Mouse (Mus musculus) olfactory bulb, adult 2 months (tissue): ENCODE measurements around the gene Syn3. TPM values are rescaled to one million over a fixed set of nuclear protein-coding genes. Genes with fewer than 3 reads are reported as not detected.
A peak's percentile ranks its signal among the peaks of the same experiment; 100 is the strongest.

Source experiments
- H3K27ac ChIP-seq: fragments of 200-500 bp; 2 replicates; pipeline ENCODE4 v1.5.1; 2012; ENCODE audit warnings: low read depth, low read length; ENCODE audit not compliant: insufficient read depth
- H3K4me1 ChIP-seq: fragments of 200-500 bp; 2 replicates; pipeline ENCODE4 v1.6.1; 2012; ENCODE audit warnings: low read length; ENCODE audit not compliant: control insufficient read depth, insufficient read depth
- H3K4me3 ChIP-seq: fragments of 200-500 bp; 2 replicates; pipeline ENCODE4 v1.5.1; 2012; ENCODE audit warnings: mild to moderate bottlenecking, low read depth, low read length, moderate library complexity; ENCODE audit not compliant: insufficient read depth
- CTCF ChIP-seq: fragments of 200-500 bp; IDR thresholded peaks from 2 replicates; pipeline ENCODE4 v1.5.1; 2012; ENCODE audit warnings: low read depth, mild to moderate bottlenecking, low read length, moderate library complexity; ENCODE audit not compliant: insufficient read depth
- POLR2A ChIP-seq: fragments of 200-500 bp; IDR thresholded peaks from 2 replicates; pipeline ENCODE4 v1.6.1; 2012; ENCODE audit warnings: mild to moderate bottlenecking, low read depth, low read length, moderate library complexity; ENCODE audit not compliant: insufficient read depth
- WGBS: fragments of 180-500 bp; shearing (Covaris S2); methylation state at CpG from one replicate; pipeline ENCODE4 v1.1.7; 2018; 5-methylcytosine and 5-hydroxymethylcytosine counted together
- polyA plus RNA-seq: library from polyadenylated mRNA; stranded (reverse); fragments of >200 nt; gene quantifications from 2 replicates; pipeline ENCODE4 v1.2.4, GENCODE M21; 2012; ENCODE audit warnings: low replicate concordance; ENCODE audit not compliant: missing spikeins, insufficient read depth, insufficient read length

Gene Syn3
- polyA plus RNA-seq, 1 experiment: not detected

DNA sequence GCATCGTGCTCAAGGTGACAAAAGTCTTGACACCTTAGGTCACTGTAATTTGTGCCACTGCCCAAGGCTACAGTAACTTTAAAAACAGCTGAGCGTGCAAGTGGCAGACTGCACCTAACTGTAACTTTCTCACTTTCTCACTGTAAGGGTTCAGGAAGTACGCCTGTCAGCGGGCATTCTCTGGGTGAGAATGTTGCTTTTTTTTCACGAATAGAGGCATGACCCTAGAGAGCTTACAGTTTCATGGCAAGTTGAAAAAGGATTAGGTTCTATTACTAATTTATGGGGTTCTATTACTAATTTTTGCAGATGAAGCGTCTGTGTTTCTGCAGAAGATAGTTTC is 476.3 kb downstream of the Syn3 start:
- 8% methylated on average over 6 of the region's 6 CpGs for WGBS
- H3K4me1 ChIP-seq: 0 out of 2 replicates have a peak, but pooled peaks cover 4% of the 10 kb centered on the region
- peak overlapping the region; percentile 93 for H3K4me3 ChIP-seq
- H3K27ac ChIP-seq: peak overlapping the region; percentile 81; the same call in 1 of the 2 replicates
- TF ChIP-seq POLR2A (no peak), CTCF (no peak)

DNA sequence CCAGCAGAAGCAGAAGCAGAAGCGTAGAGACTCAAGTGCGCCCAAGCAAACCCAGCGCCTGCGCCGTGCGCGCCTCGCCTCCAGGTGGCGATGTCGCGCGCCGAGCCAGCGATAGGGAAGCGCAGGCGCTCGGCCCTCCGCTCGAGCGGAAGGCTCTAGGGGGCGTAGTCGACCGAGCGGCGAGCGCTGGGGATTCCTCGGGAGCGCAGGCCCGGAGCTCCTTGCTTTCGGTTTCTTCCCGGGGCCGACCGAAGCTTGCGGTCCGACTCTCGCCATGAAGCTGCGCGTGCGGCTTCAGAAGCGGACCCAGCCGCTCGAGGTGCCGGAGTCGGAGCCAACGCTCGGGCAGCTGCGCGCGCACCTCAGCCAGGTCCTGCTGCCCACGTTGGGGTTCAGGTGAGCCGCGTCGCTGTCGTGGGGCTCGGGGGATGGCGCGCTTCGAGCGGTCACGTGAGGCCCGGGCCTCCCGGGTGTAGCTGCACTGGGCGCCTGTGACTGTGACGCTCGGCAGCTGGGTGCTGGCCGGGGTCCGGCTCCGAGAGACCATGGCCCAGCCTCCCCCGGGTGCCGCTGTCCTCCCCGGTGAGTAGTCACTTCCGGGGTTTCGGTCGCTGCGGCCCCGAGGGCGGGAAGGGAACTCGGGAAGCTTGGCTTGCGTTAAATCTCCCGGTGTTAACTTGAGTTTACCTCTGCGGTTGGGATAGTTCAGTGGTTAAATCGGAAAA is 476.8 kb downstream of the Syn3 start, which contains the start of gene Fbxo7:
Gene Fbxo7, plus strand, starts transcription at position 224 of the 725 bp plus-strand sequence.
- H3K27ac ChIP-seq: peak within 1 kb of the TSS; percentile 81
- under 1% methylated on average over 82 of the region's 82 CpGs for WGBS
- TF ChIP-seq CTCF (peak; percentile 98), POLR2A (no peak; the same call in 1 of the 2 replicates)
- H3K4me3 ChIP-seq: peak within 1 kb of the TSS; percentile 93
- 0 out of 2 replicates have a peak, but pooled peaks cover 4% of the 10 kb centered on the region for H3K4me1 ChIP-seq

DNA sequence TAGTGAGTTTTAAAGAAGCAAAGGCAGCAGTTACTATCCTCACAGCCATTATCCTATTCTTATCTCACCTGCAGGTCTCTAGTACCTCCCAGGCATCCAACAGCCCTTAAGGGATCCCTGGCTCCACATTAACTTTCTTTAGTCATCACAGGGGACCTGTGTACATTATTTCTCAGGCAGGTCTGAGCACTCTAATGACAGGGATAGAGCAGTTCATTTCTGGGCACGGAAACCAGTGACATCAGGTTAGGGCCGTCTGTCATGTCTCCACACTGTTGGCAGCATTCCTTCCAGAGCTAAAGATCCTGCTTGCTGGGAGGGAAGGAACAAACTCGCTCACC is 477.3 kb downstream of the Syn3 start:
- TF ChIP-seq POLR2A (no peak), CTCF (no peak)
- Histone ChIP-seq H3K4me1 (0 out of 2 replicates have a peak, but pooled peaks cover 4% of the 10 kb centered on the region), H3K27ac (no peak overlapping the region), H3K4me3 (peak overlapping the region; percentile 93)
- 0% methylated on average over 3 of the region's 3 CpGs for WGBS

- Histone ChIP-seq H3K27ac (no peak overlapping the region), H3K4me1 (0 out of 2 replicates have a peak, but pooled peaks cover 2% of the 10 kb centered on the region), H3K4me3 (no peak overlapping the region)
- no peak for TF ChIP-seq CTCF
- 51% methylated on average over 5 of the region's 5 CpGs for WGBS
Measured at GRCm38 (mm10) chr10:86018813-86019212, 479.9 kb downstream of the Syn3 start.

DNA sequence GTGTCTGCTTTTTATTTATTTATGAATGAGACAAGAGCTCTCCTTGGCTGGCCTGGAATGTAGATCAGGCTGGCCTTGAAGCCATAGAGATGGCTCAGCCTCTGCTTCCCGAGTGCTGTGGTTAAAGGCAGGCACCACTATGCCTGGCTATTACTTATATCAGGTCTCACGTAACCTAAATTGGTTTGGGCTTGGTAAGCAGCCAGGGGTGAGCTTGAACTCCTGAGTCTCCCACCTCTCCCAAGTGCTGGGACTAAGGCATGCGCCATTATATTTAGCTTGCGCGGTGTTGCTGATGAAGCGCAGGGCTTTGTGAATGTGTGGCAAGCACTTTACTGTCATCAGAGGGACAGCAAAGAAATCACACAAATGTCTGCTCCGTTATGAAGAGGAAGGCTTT is 480.9 kb downstream of the Syn3 start:
- 96% methylated on average over 7 of the region's 7 CpGs for WGBS
- H3K4me1 ChIP-seq: no peaks in the 10 kb centered on the region
- H3K4me3 ChIP-seq: no peak overlapping the region
- TF ChIP-seq CTCF (no peak), POLR2A (no peak)
- H3K27ac ChIP-seq: no peak overlapping the region

GRCm38 (mm10) chr10:86011781-86012180 is 486.9 kb downstream of the Syn3 start, which contains the start of gene Bpifc:
Gene Bpifc (minus strand): TSS chr10:86011895.
- Histone ChIP-seq H3K27ac (no peak within 1 kb of the TSS), H3K4me1 (no peaks in the 10 kb centered on the region), H3K4me3 (no peak within 1 kb of the TSS)
- TF ChIP-seq CTCF (no peak), POLR2A (no peak)
- 77% methylated on average over 2 of the region's 2 CpGs for WGBS

DNA sequence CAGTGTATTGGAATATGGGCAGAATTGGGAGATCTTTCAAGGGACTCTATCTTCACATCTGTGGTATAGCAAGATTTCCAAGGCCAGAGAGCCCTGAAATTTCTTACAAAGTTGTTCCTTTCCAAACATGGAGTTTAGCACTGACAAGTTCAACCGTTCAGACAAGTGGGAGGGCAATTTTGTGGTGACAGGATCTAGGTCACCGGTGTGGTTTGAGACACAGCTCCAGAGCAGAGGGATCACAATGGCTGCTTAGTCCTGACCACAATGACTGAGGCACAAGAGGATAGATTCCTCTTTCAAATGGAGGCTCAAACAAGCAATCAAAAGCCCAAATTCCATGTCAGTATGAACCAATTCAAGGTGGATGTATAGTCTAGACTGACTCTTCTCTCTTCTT is 487.5 kb downstream of the Syn3 start:
- WGBS: 73% methylated on average over 2 of the region's 2 CpGs

GRCm38 (mm10) chr10:86010636-86011035 is 488.1 kb downstream of the Syn3 start:
- TF ChIP-seq CTCF: no peak
- TF ChIP-seq POLR2A: no peak
- WGBS: 47% methylated on average over 6 of the region's 6 CpGs
- Histone ChIP-seq H3K4me3 (no peak overlapping the region), H3K4me1 (no peaks in the 10 kb centered on the region), H3K27ac (no peak overlapping the region)

More for the DNA sequence above, 487.5 kb downstream of the Syn3 start:
- Histone ChIP-seq H3K27ac (no peak overlapping the region), H3K4me3 (no peak overlapping the region), H3K4me1 (no peaks in the 10 kb centered on the region)
- TF ChIP-seq POLR2A: no peak
- TF ChIP-seq CTCF: no peak

DNA sequence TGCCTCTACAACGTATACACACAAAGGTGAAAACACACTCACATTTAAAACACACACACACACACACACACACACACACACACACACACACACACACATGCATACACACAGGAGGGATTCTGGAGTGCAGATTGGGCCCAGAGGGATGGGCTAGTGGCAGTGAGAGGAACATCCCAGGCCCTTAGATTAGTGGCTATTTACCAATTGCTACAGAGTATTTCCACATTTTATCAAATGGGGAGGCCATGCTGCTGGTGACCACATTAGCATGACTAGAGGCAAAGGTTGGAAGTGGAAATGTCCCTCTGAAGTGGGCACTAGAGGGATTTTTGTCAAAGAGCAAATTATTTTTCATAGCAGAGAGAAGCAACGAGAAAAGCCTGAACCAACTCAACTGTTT is 489.0 kb downstream of the Syn3 start:
- no peaks in the 10 kb centered on the region for H3K4me1 ChIP-seq
- H3K27ac ChIP-seq: no peak overlapping the region
- no peak for TF ChIP-seq POLR2A
- no peak for TF ChIP-seq CTCF
- no peak overlapping the region for H3K4me3 ChIP-seq
- WGBS: 91% methylated on average over 2 of the region's 2 CpGs
